Mouse (Mus musculus) layer of hippocampus, adult 9-11 months (tissue): Measurements from ENCODE around the gene Arl10.

ENCODE experiments used
- DNase-seq: peaks from one replicate; pipeline ENCODE4 v3.0.0; 2022

Gene Arl10

GRCm38 (mm10) chr13:54574854-54575481 lies at the start of gene Arl10:
Gene Arl10, plus strand, starts transcription at chr13:54575015.
- peak; percentile 81 for DNase-seq

- DNase-seq = no peak
These were observed 47.7 kb upstream of the Arl10 start for GRCm38 (mm10) chr13:54527140-54527539.

GRCm38 (mm10) chr13:54532134-54532533 lies 42.7 kb upstream of the Arl10 start:
- no peak for DNase-seq

GRCm38 (mm10) chr13:54548036-54548435 lies 26.8 kb upstream of the Arl10 start:
- DNase-seq = no peak

- no peak for DNase-seq
These were observed 18.6 kb upstream of the Arl10 start for GRCm38 (mm10) chr13:54556176-54556575.

GRCm38 (mm10) chr13:54556796-54557195 lies 18.0 kb upstream of the Arl10 start:
- DNase-seq = no peak

- no peak for DNase-seq
These were observed 17.2 kb upstream of the Arl10 start for GRCm38 (mm10) chr13:54557652-54558051.

- DNase-seq = no peak
These were observed 15.2 kb upstream of the Arl10 start for GRCm38 (mm10) chr13:54559656-54560055.

GRCm38 (mm10) chr13:54560608-54561007 lies 14.2 kb upstream of the Arl10 start:
- DNase-seq = peak; percentile 64

- DNase-seq = no peak
These were observed 12.3 kb upstream of the Arl10 start for GRCm38 (mm10) chr13:54562562-54562961.

GRCm38 (mm10) chr13:54564232-54565200 lies 10.3 kb upstream of the Arl10 start:
- no peak for DNase-seq

GRCm38 (mm10) chr13:54565201-54565581 lies 9.6 kb upstream of the Arl10 start, which contains the start of gene 4833439L19Rik:
Gene 4833439L19Rik, minus strand, starts transcription at chr13:54565435.
- peak; percentile 95 for DNase-seq

- DNase-seq = peak; percentile 66
These were observed 9.0 kb upstream of the Arl10 start for GRCm38 (mm10) chr13:54565594-54566345.

GRCm38 (mm10) chr13:54568380-54568779 lies 6.4 kb upstream of the Arl10 start:
- no peak for DNase-seq

- DNase-seq = no peak
These were observed 5.5 kb upstream of the Arl10 start for GRCm38 (mm10) chr13:54569282-54569681.

- no peak for DNase-seq
These were observed 4.1 kb upstream of the Arl10 start for GRCm38 (mm10) chr13:54570736-54571135.

- DNase-seq = no peak
These were observed 3.2 kb upstream of the Arl10 start for GRCm38 (mm10) chr13:54571637-54572036.

GRCm38 (mm10) chr13:54572621-54573020 lies 2.2 kb upstream of the Arl10 start:
- DNase-seq = no peak

GRCm38 (mm10) chr13:54575489-54575888 lies 674 bp downstream of the Arl10 start:
- DNase-seq = no peak

GRCm38 (mm10) chr13:54577652-54578507 lies 3.1 kb downstream of the Arl10 start:
- DNase-seq = no peak

- no peak for DNase-seq
These were observed 6.6 kb downstream of the Arl10 start for GRCm38 (mm10) chr13:54581385-54581784.

GRCm38 (mm10) chr13:54582126-54582525 lies 7.3 kb downstream of the Arl10 start:
- DNase-seq = no peak
